Mouse (Mus musculus) megakaryocyte, embryonic 14.5 days (primary cell): ENCODE results near the gene Higd1a.

ENCODE experiments used
- FLI1 ChIP-seq: IDR thresholded peaks from 2 replicates; pipeline ENCODE4 v1.6.1; 2012; ENCODE audit warnings: low read length, inconsistent platforms, mixed read lengths
- GATA1 ChIP-seq: IDR thresholded peaks from 3 replicates; pipeline ENCODE4 v1.6.1; 2012; ENCODE audit warnings: mixed read lengths, low read length, inconsistent platforms, borderline replicate concordance

DNA sequence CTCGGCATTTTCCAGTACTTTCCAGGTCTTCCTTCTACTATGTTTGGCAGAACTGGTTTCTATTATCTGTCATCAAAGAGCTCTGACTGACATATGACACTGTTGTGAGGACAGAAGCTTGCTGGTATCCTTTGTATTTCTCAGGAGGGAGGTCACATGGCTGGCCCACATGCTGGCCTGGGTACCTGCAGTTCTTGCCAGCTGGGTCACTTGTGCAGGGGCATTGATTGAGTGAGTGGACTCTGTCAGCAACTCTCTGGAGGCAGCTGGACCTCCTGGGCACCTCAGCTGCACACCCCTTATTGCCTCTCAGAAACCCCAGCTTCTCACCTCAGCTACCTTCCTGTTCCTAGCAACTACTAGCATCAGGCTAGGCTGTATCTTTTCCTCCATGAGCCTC lies 50.6 kb downstream of the Higd1a start:
- TF ChIP-seq GATA1, result no peak
- TF ChIP-seq FLI1, result no peak
